Mouse (Mus musculus) limb, embryonic 10.5 days (tissue): ENCODE data around the gene Kcna7. TPM values are rescaled to one million over a fixed set of nuclear protein-coding genes. Genes with fewer than 3 reads are reported as not detected.

Experiments used
- DNase-seq: peaks from one replicate; pipeline ENCODE4 v3.0.0-alpha.2; 2017; ENCODE audit warnings: low spot score
- H3K27ac ChIP-seq: fragments of 300-500 bp; sonication (generic); 2 replicates; pipeline ENCODE4 v1.5.1; 2016; ENCODE audit warnings: mild to moderate bottlenecking
- H3K27me3 ChIP-seq: fragments of 300-500 bp; sonication (generic); 2 replicates; pipeline ENCODE4 v1.6.1; 2016; ENCODE audit warnings: low read depth, mild to moderate bottlenecking; ENCODE audit not compliant: poor library complexity, severe bottlenecking
- H3K36me3 ChIP-seq: fragments of 300-500 bp; sonication (generic); 2 replicates; pipeline ENCODE4 v1.6.1; 2016; ENCODE audit warnings: mild to moderate bottlenecking, moderate library complexity
- H3K4me1 ChIP-seq: fragments of 300-500 bp; sonication (generic); 2 replicates; pipeline ENCODE4 v1.6.1; 2016
- H3K4me3 ChIP-seq: fragments of 300-500 bp; sonication (generic); 2 replicates; pipeline ENCODE4 v1.5.1; 2016; ENCODE audit warnings: mild to moderate bottlenecking, moderate library complexity
- H3K9me3 ChIP-seq: fragments of 300-500 bp; sonication (generic); replicated peaks from 2 replicates; pipeline ENCODE4 v1.6.1; 2016; ENCODE audit warnings: mild to moderate bottlenecking
- WGBS: fragments of 180-500 bp; shearing (Covaris S2); methylation state at CpG from one replicate; pipeline ENCODE4 v1.1.7; 2016; 5-methylcytosine and 5-hydroxymethylcytosine counted together
- polyA plus RNA-seq: library from polyadenylated mRNA; unstranded; fragments of >200 nt; fragmentation: Nextera tagmentation; extraction: Ambion mirVana; gene quantifications from 2 replicates; pipeline ENCODE4 v1.2.1, GENCODE M21; 2016

The Kcna7 gene
- polyA plus RNA-seq, 1 experiment from 2014 or later = 0.06 TPM

DNA sequence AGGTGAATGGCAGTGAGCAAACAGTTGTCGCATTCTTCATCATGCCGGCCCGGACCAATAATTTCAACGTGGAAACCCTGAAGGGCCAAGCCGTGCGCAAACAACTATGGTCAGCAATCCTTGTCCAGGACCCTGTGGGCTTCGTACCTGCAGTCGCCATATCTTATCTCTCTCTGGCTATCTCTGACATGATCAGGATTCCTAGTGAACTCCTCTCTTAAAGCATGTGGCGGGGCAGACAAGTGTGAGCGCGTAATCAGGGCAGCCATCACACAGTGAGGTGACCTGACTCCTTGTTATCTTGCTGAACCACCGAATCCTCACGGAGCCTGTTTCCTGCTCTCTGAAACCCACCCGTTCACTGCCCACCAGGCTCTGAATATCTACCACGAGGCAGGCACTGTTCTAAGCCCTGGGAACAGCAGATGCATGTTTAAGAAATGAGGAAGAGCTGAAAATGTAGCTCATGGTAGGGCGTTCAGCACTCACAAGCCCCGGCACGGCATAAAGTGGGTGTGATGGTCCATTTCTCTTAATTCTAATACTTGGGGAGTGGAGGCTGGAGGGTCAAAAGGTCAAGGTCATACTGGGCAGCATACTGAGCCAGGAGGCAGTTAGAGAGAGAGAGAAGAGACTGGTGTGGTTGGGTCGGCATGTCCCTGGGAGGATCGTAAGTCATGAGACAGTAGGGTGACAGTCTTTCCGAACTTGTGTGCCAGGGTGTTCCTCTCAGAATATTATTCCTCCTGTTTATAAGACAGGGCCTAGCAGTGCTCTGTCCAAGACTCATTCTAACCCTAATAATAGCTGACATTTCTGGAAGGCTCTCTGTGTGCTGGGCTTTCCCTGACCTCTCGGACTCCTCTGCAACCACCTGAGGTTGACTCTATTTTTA, 38.3 kb downstream of the Kcna7 start:
- Histone ChIP-seq H3K27ac (no peak overlapping the region), H3K4me3 (no peak overlapping the region), H3K9me3 (no peaks in the 10 kb centered on the region), H3K36me3 (peaks cover 83% of the 10 kb centered on the region), H3K4me1 (peaks cover 2% of the 10 kb centered on the region; the same call in 1 of the 2 replicates), H3K27me3 (no peaks in the 10 kb centered on the region)
- DNase-seq = no peak
- WGBS = 85% methylated on average over 22 of the region's 22 CpGs

DNA sequence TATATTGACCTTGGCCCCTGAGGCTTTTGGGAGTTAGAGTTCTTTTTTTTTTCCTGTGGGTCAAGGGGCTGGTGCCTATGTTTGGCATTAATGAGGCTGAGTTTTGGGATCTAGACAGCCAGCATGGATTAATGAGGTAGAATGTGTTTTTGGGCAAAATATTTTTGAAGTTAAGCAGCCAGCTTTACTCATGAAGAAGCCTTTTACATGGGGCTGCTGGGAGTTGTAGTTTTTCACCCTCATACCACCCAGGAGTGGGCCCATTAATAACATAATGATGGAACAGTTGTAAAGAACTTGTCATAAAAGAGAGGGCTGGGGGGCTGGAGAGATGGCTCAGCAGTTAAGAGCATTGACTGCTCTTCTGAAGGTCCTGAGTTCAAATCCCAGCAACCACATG, 41.1 kb downstream of the Kcna7 start:
- Histone ChIP-seq H3K9me3 (no peaks in the 10 kb centered on the region), H3K4me3 (no peak overlapping the region), H3K36me3 (peaks cover 76% of the 10 kb centered on the region), H3K4me1 (peaks cover 2% of the 10 kb centered on the region; the same call in 1 of the 2 replicates), H3K27me3 (no peaks in the 10 kb centered on the region), H3K27ac (no peak overlapping the region)
- DNase-seq = no peak

DNA sequence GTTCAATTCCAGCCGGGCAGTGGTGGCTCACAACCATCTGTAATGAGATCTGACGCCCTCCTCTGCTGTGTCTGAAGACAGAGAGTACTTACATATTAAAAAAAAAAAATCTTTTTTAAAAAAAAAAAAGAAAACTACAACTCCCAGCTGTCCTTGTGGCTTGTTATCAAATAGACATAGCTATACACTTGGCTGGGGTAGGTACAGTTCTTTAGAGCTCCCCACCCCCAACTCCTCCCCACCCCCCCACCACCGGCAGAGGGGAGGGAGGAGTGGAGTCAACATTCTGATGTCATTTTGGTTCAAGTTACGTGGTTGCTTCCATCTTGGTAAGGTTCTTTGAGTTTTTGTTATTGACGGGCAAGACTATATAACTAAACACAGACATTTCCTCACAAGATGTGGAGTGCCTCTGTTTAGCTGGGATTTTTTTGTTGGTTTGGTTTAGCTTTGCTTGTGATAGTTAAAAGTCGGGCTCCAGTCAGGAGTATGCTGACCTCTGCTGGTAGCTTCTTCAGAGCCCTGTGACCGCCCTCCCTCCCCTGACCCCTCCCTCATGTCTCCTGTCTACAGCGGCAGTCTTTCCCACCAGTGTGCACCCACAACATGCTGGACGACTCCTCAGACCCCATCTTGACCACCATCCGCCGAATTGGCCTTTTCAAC, 42.0 kb downstream of the Kcna7 start:
- peaks cover 2% of the 10 kb centered on the region; the same call in 1 of the 2 replicates for H3K4me1 ChIP-seq
- H3K27ac ChIP-seq = no peak overlapping the region
- peak; percentile 40 for DNase-seq

DNA sequence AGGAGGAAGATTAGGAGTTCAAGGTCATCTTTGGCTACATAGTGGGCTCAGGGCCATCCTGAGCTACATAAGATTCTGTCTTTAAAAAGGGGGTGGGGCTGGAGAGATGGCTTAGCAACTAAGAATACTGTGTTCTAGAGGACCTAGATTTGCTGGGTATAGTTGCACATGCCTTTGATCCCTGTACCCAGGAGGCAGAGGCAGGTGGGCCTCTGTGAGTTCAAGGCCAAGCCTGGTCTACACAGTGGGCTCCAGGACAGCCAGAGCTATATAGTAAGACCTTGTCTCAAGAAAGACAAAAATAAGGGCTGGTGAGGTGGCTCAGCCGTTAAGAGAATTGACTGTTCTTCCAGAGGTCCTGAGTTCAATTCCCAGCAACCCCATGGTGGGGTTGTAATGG, 44.5 kb downstream of the Kcna7 start:
- H3K4me3 ChIP-seq = no peak overlapping the region
- H3K27me3 ChIP-seq = no peaks in the 10 kb centered on the region
- no peak overlapping the region for H3K27ac ChIP-seq
- H3K9me3 ChIP-seq = no peaks in the 10 kb centered on the region
- H3K4me1 ChIP-seq = peaks cover 2% of the 10 kb centered on the region; the same call in 1 of the 2 replicates
- H3K36me3 ChIP-seq = peaks cover 76% of the 10 kb centered on the region
- no peak for DNase-seq
- WGBS = 97% methylated on average over 1 of the region's 1 CpGs

More for the DNA sequence above, 42.0 kb downstream of the Kcna7 start:
- Histone ChIP-seq H3K27me3 (no peaks in the 10 kb centered on the region), H3K36me3 (peaks cover 80% of the 10 kb centered on the region), H3K9me3 (no peaks in the 10 kb centered on the region), H3K4me3 (no peak overlapping the region)
- 29% methylated on average over 11 of the region's 11 CpGs for WGBS

DNA sequence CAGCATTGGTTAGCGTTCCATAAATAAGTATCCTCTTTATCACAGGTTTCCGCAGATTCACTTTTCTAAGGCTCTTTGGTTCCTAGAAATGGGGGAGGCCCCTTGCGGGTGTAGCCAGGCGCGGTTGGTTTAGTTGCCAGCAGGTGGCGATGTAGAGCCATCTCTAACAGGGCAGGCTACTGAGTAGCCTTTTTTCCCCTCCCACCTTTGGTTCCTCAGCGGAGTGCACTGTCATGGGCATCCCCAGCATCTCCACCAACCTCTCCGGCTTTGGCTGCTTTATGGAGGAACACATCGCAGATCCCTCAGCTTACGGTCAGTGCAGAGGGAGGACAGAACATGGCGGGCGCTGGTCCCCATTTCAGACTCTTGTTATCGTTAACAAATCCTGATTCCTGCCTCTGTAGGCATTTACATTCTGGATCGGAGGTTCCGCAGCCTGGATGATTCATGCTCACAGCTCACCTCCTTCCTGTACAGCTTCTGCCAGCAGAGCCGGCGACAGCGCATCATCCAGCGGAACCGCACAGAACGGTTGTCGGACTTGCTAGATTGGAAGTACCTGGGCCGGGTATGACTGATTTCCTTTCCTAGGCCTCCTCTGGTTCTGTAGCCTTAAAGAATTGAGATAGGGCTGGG, 46.0 kb downstream of the Kcna7 start:
- H3K27ac ChIP-seq = no peak overlapping the region
- H3K36me3 ChIP-seq = peaks cover 75% of the 10 kb centered on the region
- peak; percentile 87 for DNase-seq
- no peaks in the 10 kb centered on the region for H3K27me3 ChIP-seq
- H3K4me3 ChIP-seq = no peak overlapping the region
- H3K9me3 ChIP-seq = no peaks in the 10 kb centered on the region
- peaks cover 2% of the 10 kb centered on the region; the same call in 1 of the 2 replicates for H3K4me1 ChIP-seq
- WGBS = 54% methylated on average over 23 of the region's 23 CpGs

DNA sequence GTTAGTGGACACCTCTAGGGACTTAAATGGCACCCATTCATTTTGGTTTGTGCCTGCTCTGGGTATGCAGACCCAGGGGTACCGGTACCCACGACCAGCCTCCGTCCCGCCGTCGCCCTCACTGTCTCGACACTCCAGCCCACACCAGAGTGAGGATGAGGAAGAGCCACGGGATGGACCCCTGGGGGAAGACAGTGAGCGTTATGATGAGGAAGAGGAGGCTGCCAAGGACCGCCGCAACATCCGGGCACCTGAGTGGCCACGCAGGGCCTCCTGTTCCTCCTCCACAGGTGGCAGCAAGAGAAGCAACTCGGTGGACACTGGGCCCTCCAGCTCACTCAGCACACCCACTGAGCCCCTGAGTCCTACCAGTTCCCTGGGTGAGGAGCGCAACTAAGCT, 49.5 kb downstream of the Kcna7 start:
- H3K4me1 ChIP-seq = peaks cover 22% of the 10 kb centered on the region
- peaks cover 71% of the 10 kb centered on the region for H3K36me3 ChIP-seq

DNA sequence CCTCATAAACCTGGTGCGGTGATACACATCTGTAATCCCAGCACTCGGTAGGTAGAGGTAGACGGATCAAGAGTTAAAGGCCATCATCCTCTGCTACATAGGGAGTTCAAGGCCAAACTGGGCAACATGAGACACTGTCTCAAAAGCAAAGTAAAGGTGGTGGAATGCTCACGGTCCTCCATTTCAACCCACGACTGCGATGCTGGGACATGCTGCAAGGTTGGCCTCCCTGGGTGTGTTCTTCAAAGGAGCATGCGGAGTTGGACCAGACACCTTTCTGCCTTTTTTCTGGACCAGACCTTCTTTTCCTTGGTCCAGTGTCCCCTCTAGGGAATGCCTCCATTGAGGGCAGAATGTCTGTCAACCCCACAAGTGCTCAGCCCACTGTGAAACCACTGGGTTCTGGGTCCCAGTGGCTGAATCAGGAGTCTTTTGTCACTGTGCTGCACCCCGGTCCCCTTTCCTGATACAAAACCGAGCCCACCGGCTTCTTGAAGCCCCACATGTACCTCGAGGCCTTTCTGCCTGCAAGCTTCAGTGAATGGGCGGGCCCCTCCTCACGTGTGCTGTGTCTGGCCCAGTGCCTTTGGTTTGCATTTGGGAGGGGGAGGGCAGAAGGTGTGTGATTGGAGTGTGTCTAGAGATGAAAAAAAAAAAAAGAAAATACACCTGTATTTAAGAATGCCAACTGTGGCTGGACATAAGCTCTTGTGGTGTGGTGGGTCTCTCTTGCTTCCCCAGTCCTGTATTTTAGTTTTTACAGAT, 50.7 kb downstream of the Kcna7 start:
- Histone ChIP-seq H3K27ac (no peak overlapping the region), H3K36me3 (peaks cover 67% of the 10 kb centered on the region), H3K4me3 (no peak overlapping the region), H3K9me3 (no peaks in the 10 kb centered on the region), H3K27me3 (no peaks in the 10 kb centered on the region), H3K4me1 (peaks cover 33% of the 10 kb centered on the region)
- WGBS = 76% methylated on average over 13 of the region's 13 CpGs
- peak; percentile 34 for DNase-seq

More for the DNA sequence above, 49.5 kb downstream of the Kcna7 start:
- H3K27me3 ChIP-seq = no peaks in the 10 kb centered on the region
- no peak overlapping the region for H3K27ac ChIP-seq
- no peak for DNase-seq
- no peak overlapping the region for H3K4me3 ChIP-seq
- no peaks in the 10 kb centered on the region for H3K9me3 ChIP-seq
- WGBS = 89% methylated on average over 15 of the region's 15 CpGs

DNA sequence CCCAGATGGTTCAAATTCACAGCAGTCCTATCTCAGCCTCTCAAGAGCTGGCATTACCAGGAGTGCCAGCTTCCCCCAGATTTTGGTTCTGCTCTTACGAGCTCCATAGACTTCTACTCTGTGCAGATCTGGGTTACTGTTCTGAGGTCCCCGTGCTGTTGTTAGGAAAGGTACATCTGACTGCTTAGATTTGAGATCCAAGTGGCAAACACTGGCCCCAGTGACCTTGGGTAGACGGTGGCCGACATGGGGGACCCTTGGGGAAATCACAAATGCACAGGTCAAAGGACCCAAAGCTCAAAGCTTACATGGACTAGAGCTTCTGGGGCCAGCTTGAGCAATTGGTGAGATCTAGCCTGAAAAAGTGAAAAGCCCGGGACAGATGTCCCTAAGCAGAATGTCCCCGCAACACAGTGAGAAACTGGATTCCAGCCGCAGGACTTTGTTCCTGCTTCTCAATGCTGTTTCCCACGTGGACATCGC, 51.3 kb downstream of the Kcna7 start:
- Histone ChIP-seq H3K36me3 (peaks cover 71% of the 10 kb centered on the region), H3K9me3 (no peaks in the 10 kb centered on the region), H3K4me3 (peak overlapping the region; percentile 80), H3K4me1 (peaks cover 40% of the 10 kb centered on the region), H3K27me3 (no peaks in the 10 kb centered on the region), H3K27ac (no peak overlapping the region)
- WGBS = 64% methylated on average over 9 of the region's 9 CpGs
- no peak for DNase-seq

DNA sequence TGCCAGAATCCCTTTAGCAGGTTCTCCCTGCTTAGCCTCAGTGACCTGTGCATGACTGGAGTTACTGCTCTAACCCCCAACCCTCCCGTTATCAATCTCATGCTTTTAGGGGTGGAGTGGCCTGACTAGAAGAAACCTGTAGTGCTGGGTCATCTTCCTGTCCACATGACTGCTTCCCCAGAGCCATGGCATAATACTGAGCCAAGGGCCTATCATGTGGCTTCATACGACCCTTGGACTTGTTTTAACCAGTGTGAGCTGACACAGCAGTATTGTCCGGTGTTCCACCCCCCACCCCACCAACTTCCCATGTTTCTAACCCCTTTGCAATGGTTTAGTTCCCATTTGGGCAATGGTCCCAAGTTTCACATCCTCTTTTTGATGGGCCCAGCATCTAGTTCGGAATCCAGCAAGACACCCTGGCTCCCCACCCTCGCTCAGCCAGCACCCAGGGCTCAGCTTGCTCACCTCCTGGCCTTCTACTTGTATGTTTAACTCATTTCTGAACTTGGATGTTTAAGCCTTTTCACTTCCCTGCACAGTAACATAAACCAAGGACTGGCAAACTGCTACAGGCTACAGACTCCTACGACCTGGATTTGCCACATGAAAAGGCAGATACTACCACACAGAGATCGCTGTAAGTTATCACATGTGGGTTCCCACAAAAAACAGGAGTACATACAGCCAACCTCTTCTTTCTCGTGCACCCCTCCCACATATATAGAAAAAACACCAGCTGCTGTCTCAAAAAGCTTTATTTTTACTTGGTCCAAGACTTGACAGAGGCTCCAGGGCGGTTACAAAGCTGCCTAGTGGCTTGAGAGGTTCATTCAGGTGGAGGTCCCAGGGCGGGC, 52.0 kb downstream of the Kcna7 start:
- Histone ChIP-seq H3K27ac (no peak overlapping the region), H3K4me3 (peak overlapping the region; percentile 80), H3K4me1 (peaks cover 40% of the 10 kb centered on the region), H3K36me3 (peaks cover 71% of the 10 kb centered on the region), H3K9me3 (no peaks in the 10 kb centered on the region), H3K27me3 (no peaks in the 10 kb centered on the region)
- DNase-seq = no peak
- WGBS = 77% methylated on average over 10 of the region's 10 CpGs

DNA sequence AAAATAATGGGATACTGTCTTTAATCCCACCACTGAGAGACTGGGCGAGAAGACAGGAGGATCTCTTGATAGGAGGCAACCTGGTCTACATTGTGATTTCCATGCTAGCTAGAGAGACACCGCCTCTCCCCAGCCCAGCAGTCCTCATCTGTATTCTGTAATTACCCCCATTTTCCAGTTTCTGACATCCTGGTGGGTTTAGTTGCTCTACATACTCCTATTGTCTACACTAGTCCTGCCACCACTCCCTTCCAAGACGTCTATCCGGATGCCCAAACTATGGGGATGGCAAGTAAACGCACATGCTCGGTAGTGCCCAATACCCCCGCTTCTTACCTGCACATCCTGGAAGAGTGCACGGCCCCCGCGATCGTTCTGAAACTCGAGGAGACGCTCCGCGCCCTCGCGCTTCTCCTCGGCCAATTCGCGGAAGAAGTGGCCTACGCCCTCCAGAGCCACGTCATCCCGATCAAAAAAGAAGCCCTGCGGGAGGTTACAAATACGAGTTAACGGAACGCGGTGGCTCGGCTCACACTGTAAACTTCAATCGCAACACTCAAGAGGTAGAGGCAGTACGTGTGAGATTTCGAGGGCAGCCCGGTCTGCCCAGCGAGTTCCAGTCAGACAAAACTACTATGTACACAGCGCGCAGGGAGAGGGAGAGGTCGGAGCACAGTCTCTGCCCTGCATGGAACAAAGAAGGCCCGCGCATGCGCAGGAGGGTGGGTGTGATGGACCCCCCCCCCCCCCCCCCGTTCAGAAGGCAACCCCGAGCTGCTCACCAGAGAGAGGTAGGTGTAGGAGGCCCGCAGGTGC, 53.5 kb downstream of the Kcna7 start:
- Histone ChIP-seq H3K4me3 (peak overlapping the region; percentile 80), H3K27me3 (no peaks in the 10 kb centered on the region), H3K9me3 (no peaks in the 10 kb centered on the region), H3K4me1 (peaks cover 40% of the 10 kb centered on the region), H3K27ac (peak overlapping the region; percentile 94), H3K36me3 (peaks cover 75% of the 10 kb centered on the region)
- DNase-seq = peak; percentile 92
- 2% methylated on average over 43 of the region's 43 CpGs for WGBS
